Mouse (Mus musculus) urinary bladder, adult 18-20 months (tissue): ENCODE results near the gene Fbxl16.

Source experiments
- DNase-seq, 2 experiments: peaks; one replicate each; pipeline ENCODE4 v3.0.0; 2022; ENCODE audit warnings: low spot score in 2 of 2, mixed read lengths in 2 of 2

The Fbxl16 gene

GRCm38 (mm10) chr17:25828223-25828594 is 19.3 kb downstream of the Fbxl16 start:
- no peak for DNase-seq

DNA sequence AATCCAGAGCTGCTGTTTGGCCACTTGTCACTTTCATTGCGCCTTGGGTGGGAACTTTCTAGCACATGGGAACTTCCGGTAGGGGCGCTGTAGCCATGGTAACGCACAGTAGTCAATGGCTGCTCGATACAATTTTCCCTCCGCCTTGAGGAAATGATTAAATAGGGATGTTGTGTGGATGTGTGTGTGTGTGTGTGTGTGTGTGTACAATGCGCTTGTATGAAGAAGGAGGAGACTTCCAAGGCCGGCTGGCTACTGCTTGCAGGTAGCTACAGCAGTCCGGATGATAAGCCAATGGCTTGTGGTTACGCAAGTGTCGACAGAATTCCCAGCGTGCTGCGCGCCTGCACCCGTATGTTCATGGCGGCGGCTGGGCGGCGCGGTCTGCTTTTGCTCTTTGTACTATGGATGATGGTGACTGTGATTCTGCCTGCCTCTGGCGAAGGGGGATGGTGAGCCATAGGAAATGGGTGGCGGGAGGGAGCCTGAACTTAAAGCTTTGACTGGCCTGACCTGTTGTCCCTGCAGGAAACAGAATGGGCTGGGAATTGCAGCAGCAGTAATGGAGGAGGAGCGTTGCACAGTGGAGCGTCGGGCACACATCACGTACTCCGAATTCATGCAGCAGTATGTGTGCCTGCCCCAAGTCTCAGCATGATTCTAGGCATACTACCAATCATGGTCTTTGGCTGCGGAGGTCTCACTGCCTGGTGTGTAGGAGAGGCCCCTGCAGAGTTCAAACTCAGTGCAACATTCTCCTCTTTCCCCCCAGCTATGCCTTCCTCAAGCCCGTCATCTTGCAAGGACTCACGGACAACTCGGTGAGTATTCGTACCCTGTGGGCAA is 20.1 kb downstream of the Fbxl16 start, which contains the start of gene Jmjd8:
Gene Jmjd8 (plus strand): TSS at position 156 of the 846 bp plus-strand sequence.
- peak; percentile 65 to 66 for DNase-seq

GRCm38 (mm10) chr17:25829558-25830017 is 20.7 kb downstream of the Fbxl16 start:
- DNase-seq = peak in 1 of 2 experiments; percentile 18

DNA sequence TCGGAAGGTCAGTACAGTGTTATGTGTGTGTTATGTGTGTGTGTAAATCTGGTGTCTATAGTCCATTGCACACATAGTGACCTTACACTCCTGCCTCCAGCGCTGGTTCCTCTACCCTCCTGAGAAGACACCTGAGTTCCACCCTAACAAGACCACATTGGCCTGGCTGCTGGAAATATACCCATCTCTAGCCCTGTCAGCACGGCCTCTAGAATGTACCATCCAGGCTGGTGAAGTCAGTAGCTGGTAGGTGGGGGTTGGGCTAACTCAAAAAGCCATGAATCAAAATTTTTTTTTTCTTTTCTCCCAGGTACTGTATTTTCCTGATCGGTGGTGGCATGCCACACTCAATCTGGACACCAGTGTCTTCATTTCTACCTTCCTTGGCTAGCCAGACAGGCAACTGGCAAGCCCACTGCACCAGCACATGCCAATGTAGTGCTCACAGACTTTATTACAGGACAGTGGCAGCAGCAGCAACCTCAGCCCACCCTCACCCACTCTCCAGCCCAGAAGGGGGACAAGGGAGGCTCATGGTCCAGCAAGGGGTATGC is 21.4 kb downstream of the Fbxl16 start:
- no peak for DNase-seq

DNA sequence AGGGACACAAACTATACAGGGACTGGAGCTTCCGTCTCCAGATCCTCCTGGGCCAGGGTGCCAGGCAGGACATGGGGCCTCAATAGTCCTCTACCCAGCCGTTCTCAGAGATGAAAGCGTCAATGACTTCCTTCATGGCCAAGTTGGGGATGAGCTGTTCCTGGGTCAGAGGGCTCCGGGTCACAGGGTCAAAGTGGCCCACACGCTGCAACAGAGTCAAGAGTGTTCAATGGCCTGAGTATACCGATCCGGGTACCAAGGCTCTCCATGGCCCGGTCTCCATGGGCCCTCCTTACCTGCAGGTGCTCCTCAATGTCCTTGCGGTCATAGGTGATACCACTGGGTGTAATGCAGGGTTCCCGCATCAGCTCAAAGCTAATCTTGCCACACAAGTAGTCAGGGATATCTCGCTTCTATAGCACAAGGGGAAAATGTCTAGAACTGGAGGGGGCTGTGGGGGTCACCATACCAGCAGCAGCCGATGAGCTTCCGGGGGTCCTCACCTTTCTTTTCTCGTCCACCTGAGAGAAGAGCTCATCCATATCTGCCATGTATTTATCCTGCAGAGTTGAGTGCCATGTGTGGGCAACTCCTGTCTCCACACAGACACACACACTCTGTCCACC is 22.0 kb downstream of the Fbxl16 start:
- no peak for DNase-seq

DNA sequence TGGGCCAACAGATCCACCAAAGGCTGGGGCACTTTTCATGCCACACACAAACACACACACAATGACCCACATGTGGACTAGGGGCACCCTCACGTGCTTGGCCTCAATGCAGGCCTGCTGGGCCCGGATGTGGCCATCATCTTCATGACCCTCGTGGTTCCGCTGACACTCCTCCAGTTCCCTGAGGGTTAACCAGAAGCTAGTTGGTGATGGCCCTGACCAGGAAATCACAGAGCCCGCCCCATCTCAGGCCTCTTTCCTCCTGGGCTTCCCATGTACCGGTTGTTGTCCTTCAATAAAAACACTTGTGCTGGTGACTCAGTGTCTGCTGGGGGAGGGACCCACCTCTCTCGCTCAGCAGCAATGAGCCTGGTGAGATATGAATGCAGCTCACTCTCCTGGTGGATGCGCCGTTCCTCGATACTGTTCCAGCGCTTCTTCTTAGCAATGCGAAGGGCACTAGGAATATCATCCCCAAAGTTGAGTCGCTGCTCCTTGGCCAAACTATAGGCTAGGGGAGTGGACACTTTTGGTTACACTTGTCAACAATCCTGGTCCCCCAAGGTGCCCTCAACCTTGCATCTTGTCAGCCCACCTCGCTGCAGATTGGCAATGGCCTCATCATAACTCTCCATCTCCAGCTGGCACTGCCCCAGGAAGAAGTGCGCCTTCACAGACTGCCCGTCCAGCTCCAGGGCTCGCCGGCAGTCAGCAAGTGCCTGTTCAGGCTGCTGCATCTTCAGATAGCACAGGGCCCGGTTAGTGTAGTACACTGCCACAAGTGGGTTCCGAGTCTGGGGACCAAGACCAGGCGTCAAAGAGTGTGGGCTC is 22.8 kb downstream of the Fbxl16 start:
- peak in 1 of 2 experiments; percentile 31 for DNase-seq

DNA sequence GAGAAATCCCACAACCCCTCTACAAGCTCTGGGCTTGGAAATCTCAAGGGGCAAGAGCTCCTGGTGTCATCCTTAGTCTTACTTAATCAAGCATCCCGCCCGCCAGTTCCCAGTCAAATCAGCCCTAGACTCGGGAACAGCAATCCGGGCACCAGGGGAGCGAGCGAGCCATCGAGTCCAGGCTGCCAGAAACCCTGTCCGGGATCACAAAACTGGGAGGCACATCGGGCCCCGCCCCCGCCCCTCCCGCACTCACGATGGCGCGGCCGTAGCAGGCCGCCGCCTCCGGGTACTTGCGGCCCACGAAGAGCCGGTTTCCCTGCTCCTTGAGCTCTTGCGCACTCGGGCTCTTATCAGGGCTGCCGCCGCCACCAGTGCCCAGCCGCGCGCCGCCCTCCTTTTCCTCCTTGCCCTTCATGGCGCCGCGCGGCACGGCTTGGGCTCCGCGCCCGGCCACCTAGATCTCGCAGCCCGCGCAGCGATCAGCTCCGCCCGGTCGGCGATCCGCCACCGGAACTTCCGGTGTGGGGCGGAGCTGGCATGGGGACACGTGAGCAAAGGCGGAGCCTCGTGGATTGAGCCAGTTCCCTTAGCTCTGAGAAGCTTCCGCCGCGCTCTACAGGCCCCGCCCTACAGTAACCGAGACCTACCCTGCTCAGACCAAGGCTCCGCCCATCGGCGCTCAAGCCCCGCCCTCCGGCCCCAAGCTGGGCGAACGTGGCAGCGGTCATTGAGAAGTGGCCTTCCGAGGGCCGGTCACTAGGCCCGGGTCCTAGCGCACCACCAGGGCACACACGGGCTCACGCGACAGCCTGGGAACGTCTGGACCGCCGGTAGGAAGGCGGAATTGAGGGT is 23.8 kb downstream of the Fbxl16 start:
- peak; percentile 98 to 99 for DNase-seq

DNA sequence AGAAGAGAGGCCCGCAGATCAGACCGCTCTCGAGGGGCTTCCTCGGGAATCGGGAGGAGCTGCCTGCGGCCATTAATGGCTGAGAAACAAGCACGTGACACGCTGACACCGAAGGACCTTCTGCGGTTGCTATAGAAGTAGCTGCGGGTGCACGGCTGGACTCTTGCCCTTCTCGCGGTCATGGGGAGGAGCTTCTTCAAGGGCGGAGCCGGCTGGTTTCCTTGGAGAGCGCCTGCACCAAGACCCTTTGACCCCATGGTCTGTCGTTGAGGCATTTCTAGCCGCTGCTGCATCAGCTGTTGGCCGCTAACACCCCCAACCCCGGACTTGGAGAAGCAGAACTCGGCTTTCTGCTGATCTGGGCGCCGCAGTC is 24.4 kb downstream of the Fbxl16 start, which contains the start of gene Stub1:
Gene Stub1 (minus strand): TSS at position 114 of the 373 bp plus-strand sequence.
- peak in 1 of 2 experiments; percentile 88 for DNase-seq

- no peak for DNase-seq
Measured at GRCm38 (mm10) chr17:25833961-25834594, 25.2 kb downstream of the Fbxl16 start.

GRCm38 (mm10) chr17:25834595-25835222 is 25.8 kb downstream of the Fbxl16 start:
- DNase-seq = no peak

DNA sequence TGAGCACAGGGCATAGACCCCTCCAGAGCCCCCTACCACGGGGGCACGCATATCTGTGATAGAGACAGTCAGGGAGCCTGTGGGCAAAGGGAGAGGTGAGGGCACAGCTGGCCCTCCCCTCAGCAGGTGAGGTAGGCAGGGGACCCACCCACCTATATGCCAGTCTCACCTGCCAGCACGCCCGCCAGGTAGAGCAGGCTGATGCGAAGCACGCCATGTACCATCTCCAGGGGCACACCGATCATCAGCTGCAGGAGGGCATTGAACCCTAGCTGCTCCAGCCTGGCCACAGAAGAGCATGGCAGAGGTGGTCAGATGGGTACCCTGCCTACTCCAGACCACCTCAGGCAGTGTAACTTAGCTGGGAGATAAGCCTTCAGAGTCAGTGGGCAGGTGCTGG is 26.4 kb downstream of the Fbxl16 start:
- DNase-seq = no peak

DNA sequence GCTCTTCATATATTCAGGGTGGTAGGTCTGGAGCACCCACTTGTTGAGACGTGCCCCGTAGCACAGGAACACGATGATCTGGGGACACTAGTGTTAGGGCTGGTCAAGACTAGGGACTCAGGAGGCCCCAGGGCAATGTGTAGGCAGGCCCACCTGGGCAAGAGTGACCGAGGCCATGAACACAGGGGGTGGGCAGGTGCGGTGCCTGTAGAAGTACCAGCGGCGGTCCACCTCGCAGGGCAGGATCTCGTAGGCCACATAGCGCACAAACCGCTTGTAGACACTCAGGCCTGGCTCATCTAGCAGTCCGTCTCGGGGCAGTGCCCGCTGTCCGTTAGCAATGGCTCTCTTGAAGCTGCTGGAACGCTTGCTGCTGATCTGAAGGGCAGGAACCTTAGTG is 26.9 kb downstream of the Fbxl16 start:
- no peak for DNase-seq

GRCm38 (mm10) chr17:25836397-25837075 is 27.7 kb downstream of the Fbxl16 start:
- DNase-seq = peak in 1 of 2 experiments; percentile 35

GRCm38 (mm10) chr17:25837076-25837410 is 28.2 kb downstream of the Fbxl16 start, which contains the start of gene Rhbdl1:
TSS of gene Rhbdl1 (minus strand) at chr17:25837295.
- peak in 1 of 2 experiments; percentile 46 for DNase-seq

GRCm38 (mm10) chr17:25837533-25837932 is 28.6 kb downstream of the Fbxl16 start:
- DNase-seq = no peak

DNA sequence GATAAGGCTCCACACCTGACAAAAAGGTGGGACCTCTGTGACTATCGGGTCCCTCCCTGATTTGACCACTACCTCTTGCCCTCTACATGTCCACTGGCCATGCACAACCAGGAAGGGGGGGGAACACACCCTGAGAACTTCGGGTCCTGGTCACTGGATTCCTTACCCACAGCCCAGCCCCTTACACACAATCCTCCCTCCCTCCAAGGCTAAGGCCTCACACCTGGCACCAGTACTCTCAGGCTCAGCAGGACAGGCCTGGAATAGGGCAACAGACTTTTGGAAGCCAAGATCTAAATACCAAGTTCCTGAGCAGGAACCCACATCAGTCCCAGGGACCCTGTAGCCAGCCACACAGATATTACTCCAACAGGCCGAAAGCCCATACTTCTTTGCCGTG is 30.0 kb downstream of the Fbxl16 start:
- no peak for DNase-seq

- DNase-seq = no peak
Measured at GRCm38 (mm10) chr17:25839455-25840235, 30.8 kb downstream of the Fbxl16 start.

DNA sequence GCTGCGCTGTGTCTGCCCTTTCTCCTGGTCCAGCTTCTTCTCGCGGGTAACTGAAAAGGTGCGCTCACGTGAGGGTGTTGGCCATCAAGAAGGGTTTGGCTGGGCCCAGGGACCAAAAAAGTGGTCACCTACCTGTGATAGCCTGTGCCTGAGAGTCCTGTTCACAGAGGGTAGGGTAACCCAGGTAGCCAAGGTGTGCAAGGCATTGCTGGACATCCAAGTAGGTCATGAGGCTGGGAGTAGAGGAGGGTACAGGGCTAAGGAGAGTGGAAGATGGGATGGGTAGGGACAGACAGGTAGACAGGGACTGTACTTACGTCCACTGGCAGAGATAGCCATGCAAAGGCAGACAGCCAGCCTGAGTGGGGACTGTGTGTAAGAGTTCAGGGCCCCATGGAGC is 31.6 kb downstream of the Fbxl16 start:
- DNase-seq = no peak
